Mouse (Mus musculus) cerebellum, postnatal 14 days (tissue): Measurements from ENCODE around the gene Thra.

Source experiments
- DNase-seq, 2 experiments: peaks; one replicate each; pipeline ENCODE4 v3.0.0; 2021; ENCODE audit warnings: mixed read lengths in 2 of 2

Gene Thra

GRCm38 (mm10) chr11:98765421-98766309 lies 25.2 kb downstream of the Thra start:
- peak; percentile 46 to 66 for DNase-seq

- DNase-seq = peak; percentile 34 to 52
These were observed 25.9 kb downstream of the Thra start for GRCm38 (mm10) chr11:98766346-98766745.

DNA sequence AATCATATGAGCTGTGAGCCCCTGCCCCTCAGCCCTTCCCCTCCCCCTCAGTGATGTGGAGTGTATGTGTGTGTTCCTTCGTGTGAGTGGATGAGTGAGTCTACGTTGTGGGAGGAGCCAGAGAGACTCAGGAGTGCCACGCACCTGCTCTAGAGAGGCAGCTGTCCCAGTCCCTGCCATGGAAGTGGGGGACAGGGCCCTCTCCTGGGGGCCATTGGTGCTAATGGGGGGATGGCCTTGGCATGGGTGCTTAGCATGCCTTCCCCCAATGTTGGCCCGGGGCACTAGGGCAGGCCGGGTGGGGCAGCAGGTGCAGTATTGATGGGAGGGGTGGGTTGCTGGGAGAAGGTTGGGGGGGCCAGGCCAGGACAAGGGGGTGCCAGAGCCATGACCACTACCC lies 26.4 kb downstream of the Thra start:
- peak; percentile 26 to 40 for DNase-seq

DNA sequence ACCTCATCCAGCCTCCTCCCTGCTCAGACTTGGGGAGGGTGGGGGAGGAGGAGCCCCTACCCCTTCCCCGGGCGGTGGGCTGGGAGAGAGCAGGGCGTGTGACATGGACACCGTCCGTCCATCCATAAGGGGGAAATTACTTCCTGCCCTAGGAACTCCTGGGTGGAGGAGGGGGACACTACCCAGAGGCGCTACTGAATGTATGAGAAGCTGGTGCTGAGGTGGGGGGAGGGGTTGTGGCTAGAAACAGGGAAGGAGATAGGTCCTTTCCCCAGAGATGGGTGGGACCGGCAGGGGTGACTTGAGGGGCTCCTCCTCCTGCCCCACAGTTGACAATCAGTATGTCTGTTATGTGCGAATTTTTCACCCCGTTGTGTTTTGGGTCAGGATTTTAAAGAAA lies 26.8 kb downstream of the Thra start:
- DNase-seq = peak; percentile 50 to 73

GRCm38 (mm10) chr11:98767713-98768112 lies 27.3 kb downstream of the Thra start:
- peak; percentile 29 to 54 for DNase-seq

GRCm38 (mm10) chr11:98768127-98769006 lies 27.9 kb downstream of the Thra start:
- peak; percentile 54 to 57 for DNase-seq

DNA sequence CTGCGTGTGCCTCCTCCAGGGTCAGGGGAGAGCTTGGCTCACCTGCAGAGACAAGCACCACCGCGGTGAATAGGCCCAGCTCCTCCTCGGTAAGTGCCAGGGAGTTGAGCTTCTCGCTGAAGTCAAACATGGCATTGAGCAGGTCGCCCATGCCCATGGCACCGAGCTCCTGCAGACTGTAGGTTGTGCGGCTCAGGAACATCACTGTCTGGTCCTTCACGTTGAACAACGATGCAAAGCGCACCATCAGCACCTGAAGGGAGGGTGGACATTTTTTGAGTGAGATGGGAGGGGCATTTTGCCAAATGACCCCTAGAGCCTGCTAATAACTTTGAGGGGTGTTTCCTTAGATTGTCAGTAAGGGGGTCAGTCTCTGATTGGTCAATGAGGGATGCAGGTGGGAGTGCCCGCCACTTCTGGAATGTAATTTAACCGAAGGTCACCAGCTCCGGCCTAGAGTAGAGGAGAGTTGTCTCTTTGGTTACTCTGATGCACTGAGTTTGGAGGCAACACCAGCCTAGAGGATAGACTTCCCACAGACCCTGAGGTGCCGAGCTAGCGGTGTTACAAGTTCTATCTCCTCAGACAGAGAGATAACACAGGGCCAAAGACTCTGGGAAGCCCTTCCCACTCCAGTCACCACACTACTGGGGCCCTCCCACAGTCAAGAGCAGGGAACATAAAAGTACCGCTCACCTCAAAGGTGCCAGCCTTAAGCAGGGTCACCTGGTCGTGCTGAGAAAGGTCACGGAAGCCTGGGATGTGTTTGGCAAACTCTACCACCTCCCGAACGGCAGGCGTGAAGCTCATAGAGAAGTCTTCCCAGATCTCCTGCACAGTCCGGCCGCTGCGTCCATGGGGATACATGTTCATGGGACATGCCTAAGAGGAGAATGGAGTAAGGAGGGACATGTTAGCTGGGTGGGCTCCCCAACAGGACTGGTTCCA lies 28.8 kb downstream of the Thra start:
- DNase-seq = no peak

GRCm38 (mm10) chr11:98770096-98770975 lies 29.9 kb downstream of the Thra start:
- DNase-seq = peak in 1 of 2 experiments; percentile 30

GRCm38 (mm10) chr11:98771131-98771530 lies 30.7 kb downstream of the Thra start:
- no peak for DNase-seq

DNA sequence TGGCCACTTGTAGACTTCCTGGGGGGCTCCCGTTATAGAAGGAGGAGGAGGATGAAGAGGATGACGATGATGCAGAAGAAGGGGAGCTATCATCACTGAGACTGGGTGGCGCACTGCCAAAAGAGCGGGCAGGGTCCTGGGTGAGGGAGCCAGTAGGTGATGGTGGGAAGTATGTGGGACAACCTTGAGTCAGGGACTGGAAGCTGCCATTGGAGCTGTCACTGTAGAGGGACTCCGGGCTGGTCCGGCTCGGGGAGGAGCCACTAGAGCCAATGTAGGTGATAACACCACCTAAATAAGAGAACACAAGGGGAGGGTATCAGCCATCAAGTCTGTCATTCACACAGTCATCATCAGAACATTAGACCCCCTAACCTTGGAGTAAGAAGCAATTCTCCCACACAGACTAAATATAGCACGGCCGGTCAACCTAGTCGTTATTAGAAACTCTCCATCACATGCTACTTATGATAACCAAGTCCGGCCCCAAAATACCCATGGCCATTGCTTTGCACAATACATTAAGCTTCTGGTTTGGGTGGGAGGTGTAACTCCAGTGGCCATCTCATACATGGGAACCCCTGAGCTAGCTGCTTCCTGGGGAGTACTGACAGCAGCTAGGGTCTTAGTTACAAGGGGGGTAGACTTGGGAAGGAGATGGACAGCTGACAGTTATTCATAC lies 31.5 kb downstream of the Thra start:
- DNase-seq = peak; percentile 48 to 72

- peak in 1 of 2 experiments; percentile 41 for DNase-seq
These were observed 32.3 kb downstream of the Thra start for GRCm38 (mm10) chr11:98772667-98773171.

- peak; percentile 96 for DNase-seq
These were observed 33.3 kb downstream of the Thra start for GRCm38 (mm10) chr11:98773635-98774295.

DNA sequence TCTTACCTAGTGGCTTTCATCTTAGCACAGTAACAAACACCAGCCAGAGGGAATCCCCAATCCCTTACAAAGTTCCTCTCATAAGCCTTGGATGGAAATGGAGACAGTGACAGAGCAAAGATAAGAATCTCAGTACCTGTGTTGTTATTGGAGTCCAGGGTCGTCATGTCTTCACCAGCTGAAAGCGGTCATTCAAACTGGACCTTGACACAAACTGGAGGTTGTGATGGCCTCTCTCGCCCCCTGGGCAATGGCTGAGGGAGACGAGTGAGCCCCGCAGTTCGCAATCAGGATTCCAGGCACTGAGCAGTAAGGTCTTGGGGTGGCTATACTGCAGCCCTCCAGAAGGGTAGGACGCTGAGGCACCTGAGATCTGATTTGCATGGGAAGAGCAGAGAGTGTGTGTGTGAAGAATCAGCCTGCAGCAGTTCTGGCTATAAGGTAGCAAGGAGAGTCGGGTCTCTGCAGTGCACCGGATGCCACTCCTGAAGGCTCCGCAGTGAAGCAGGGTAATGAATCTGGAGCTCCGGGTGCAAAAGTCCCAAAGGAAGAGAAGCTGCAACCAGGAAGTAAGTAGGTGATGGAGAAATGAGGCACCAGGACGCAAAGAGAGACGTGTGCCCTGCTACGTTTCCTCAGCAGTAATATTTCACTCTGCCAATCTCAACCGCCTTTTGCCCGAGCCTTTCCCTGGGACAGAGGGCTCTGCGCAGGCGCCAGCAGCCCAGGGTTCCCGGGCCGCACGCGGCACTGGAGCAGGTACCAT lies 34.3 kb downstream of the Thra start, which contains the start of gene Nr1d1:
TSS of gene Nr1d1 (minus strand) at position 752 of the 766 bp plus-strand sequence.
- no peak for DNase-seq

DNA sequence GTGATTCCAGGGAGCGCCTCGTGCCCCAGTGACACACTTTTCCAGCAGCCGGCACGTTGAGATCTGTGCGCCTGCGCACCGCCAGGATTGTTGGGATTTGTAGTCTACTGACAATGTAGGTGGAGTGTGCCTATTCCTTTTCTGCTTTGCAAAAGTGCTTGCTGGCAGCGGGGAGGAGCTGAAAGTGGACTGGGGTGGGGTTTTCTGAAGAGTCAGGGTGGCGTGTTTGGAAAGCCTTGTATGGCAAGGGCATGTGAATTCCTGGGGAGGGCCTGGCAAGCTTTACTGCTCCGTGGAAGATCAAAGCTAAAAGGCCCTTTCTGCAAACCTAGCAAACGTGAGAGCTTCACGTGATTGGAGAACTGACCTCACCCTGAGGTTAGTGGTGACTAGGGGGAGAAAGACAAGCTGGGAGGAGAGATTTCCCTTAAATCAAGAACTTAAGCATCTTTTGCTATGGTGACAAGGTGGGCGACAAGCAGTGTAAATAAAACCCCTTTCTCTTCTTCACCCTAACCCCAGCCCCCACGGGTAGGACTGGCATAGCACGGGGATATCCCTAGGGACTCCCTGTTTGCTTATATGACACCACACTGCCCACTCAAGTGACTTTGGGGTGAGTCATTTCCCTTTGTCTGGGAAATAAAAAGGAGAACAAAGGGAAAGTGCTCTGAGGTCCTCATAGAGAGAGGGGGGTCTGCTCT lies 35.1 kb downstream of the Thra start:
- peak; percentile 98 to 99 for DNase-seq

DNA sequence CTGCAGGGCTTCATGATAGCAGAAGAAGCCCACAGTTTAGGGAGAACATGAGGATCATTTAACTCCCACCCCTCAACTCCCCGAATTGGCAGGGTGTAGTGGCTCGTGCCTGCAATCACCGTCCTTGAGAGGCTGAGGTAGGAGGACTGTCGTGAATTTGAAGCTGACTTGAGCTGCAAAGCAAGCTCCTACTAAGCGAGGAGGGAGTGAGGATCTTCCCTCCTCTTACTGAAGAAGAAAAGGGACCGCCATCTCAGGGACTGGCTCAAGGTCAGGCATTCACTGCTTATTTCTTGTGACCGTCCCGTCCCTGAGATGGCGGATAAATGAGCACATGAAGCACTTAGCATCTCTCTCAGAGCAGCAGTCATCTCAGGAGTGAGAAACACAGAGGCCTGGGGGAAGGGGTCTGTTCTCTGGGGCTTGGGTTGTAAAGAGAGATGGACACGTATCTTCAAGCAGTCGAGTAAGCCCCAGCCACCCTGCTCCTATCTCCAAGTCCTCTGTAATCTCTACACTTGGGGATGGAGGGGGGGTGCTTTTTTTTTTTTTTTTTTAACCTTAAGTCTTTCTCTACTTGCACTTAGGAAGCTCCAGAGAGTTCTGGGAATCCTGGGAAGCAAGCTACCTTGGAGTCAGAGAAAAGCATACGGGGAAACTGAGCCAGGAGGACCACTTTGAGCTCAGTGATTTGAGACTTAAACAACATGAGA lies 35.8 kb downstream of the Thra start:
- DNase-seq = peak in 1 of 2 experiments; percentile 18

DNA sequence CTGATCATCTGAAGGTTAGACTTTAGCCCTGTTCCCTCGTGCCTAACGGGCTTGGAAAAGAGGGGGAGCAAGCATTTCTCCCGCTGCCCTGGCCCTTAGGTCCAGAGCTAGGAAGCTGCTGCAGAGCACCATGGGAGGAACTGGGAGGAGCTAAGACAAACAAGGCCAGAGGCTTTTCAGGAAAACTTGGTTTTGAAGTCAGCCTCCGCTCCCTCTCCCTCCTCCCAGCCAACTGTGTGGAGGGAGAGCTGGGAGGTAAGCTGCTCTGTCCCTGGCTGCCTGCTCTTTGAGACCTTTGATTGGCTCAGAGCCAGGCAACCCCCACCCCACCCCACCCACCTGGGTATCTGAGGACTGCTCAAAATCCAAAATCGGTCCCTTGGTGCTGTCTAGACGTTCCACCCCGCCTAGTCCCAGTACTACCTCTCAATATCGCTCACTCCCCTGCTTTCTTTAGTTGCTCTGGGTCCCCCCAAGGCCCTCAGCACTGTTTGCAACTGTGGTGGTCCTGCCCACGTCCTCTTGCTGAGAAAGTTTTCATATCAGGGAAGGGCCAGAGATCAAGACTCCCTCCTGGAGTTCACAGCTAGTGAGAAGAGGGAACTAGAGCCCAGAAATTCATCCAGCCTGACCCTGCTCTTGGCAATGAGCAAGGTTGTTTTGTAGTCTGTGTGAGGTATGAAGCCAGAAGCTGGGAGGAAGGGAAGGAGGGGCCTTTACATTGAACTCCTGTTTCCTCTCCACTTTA lies 36.6 kb downstream of the Thra start:
- peak in 1 of 2 experiments; percentile 16 for DNase-seq

DNA sequence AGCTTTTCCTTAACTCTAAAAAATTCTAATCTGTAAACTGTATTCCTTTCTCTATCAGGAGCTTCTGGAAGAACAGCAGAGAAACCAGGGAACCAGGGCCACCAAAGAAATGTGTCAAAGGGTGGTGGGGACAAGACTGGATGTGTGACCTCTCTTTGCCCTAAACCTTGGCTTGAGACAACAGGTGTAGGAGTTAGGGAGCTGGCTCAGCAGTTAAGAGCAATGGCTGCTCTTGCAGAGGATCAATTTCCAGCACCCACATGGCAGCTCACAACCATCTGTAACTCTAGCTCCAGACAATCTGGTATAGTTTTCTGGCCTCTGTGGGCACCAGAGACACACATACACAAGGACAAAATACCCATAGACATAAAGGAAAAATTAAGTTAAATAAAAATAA lies 37.5 kb downstream of the Thra start:
- DNase-seq = no peak
